Mouse (Mus musculus) liver, embryonic 14.5 days (tissue): Measurements from ENCODE around the gene Gm49320.
"Not testable (repeated sequence)": the region's sequence is repeated elsewhere in the genome, so short reads cannot be mapped to it uniquely, and the experiment has no call there.

Experiments
- CTCF ChIP-seq: IDR thresholded peaks from 2 replicates; pipeline ENCODE4 v1.5.1; 2016; ENCODE audit warnings: antibody characterized with exemption, low read depth, control low read depth
- EP300 ChIP-seq: IDR thresholded peaks from 2 replicates; pipeline ENCODE4 v1.6.1; 2016; ENCODE audit warnings: antibody characterized with exemption, low read depth

GRCm38 (mm10) chr8:4255471-4255870 is 16.8 kb downstream of the Gm49320 start:
- TF ChIP-seq EP300, CTCF: not testable (repeated sequence)
